Mouse (Mus musculus) forebrain, postnatal 0 days (tissue): Measurements from ENCODE around the gene Lima1. TPM values are rescaled to one million over a fixed set of nuclear protein-coding genes. Genes with fewer than 3 reads are reported as not detected.

Source experiments
- ATAC-seq: fragments of 200-750 bp; cut with Nextera tagmentation; 2 replicates; pipeline ENCODE4 v1.8.0; 2017; ENCODE audit warnings: mild to moderate bottlenecking, moderate library complexity
- DNase-seq: peaks from one replicate; pipeline ENCODE4 v3.0.0-alpha.2; 2015
- H3K27ac ChIP-seq: fragments of 300-500 bp; sonication (generic); 2 replicates; pipeline ENCODE4 v1.5.1; 2014; ENCODE audit warnings: low read depth, mild to moderate bottlenecking, antibody characterized with exemption, low read length, moderate library complexity, mixed read lengths
- H3K27me3 ChIP-seq: fragments of 300-500 bp; sonication (generic); 2 replicates; pipeline ENCODE4 v1.6.1; 2014; ENCODE audit warnings: mild to moderate bottlenecking, low read length, mixed read lengths; ENCODE audit not compliant: insufficient read depth
- H3K36me3 ChIP-seq: fragments of 300-500 bp; sonication (generic); 2 replicates; pipeline ENCODE4 v1.6.1; 2014; ENCODE audit warnings: mild to moderate bottlenecking, moderate library complexity; ENCODE audit not compliant: insufficient read depth
- H3K4me1 ChIP-seq: fragments of 300-500 bp; sonication (generic); 2 replicates; pipeline ENCODE4 v1.6.1; 2014; ENCODE audit warnings: antibody characterized with exemption; ENCODE audit not compliant: insufficient read depth
- H3K4me2 ChIP-seq: fragments of 300-500 bp; sonication (generic); 2 replicates; pipeline ENCODE4 v1.6.1; 2014; ENCODE audit warnings: low read depth, mild to moderate bottlenecking, moderate library complexity
- H3K4me3 ChIP-seq: fragments of 300-500 bp; sonication (generic); 2 replicates; pipeline ENCODE4 v1.5.1; 2014; ENCODE audit warnings: low read depth, low read length, mixed read lengths
- H3K9ac ChIP-seq: fragments of 300-500 bp; sonication (generic); 2 replicates; pipeline ENCODE4 v1.6.1; 2014; ENCODE audit warnings: mild to moderate bottlenecking
- H3K9me3 ChIP-seq: fragments of 300-500 bp; sonication (generic); 2 replicates; pipeline ENCODE4 v1.6.1; 2016; ENCODE audit warnings: low read length
- CTCF ChIP-seq: sonication (generic); IDR thresholded peaks from 2 replicates; pipeline ENCODE4 v1.5.1; 2016; ENCODE audit warnings: antibody characterized with exemption, control low read depth, low read depth
- WGBS: fragments of 180-500 bp; shearing (Covaris S2); extraction: QIAGEN DNeasy Blood & Tissue Kit; methylation state at CpG from one replicate; pipeline ENCODE4 v1.1.7; 2014; 5-methylcytosine and 5-hydroxymethylcytosine counted together
- polyA plus RNA-seq: library from polyadenylated mRNA; unstranded; fragments of >200 nt; fragmentation: Nextera tagmentation; extraction: Ambion mirVana; gene quantifications from 2 replicates; pipeline ENCODE4 v1.2.1, GENCODE M21; 2015
- total RNA-seq: library from RNA; depleted of rRNA; stranded (reverse); fragments of >200 nt; gene quantifications from 2 replicates; pipeline ENCODE4 v1.2.3, GENCODE M21; 2014

The Lima1 gene
- total and polyA plus RNA-seq, 2 experiments from 2014 or later, result 9.7 to 11.8 TPM

GRCm38 (mm10) chr15:99837561-99837960 lies 37.7 kb downstream of the Lima1 start:
- H3K4me1 ChIP-seq, result no peaks in the 10 kb centered on the region
- no peak overlapping the region for H3K4me3 ChIP-seq
- WGBS, result 82% methylated on average over 7 of the region's 7 CpGs
- H3K36me3 ChIP-seq, result 0 out of 2 replicates have a peak, but pooled peaks cover 7% of the 10 kb centered on the region
- H3K27ac ChIP-seq, result no peak overlapping the region
- ATAC-seq, result no peak
- no peak overlapping the region for H3K4me2 ChIP-seq
- H3K9me3 ChIP-seq, result no peaks in the 10 kb centered on the region
- H3K27me3 ChIP-seq, result no peaks in the 10 kb centered on the region
- DNase-seq, result no peak
- no peak overlapping the region for H3K9ac ChIP-seq
- TF ChIP-seq CTCF, result no peak

- no peaks in the 10 kb centered on the region for H3K4me1 ChIP-seq
- H3K27ac ChIP-seq, result no peak overlapping the region
- no peak overlapping the region for H3K9ac ChIP-seq
- 70% methylated on average over 9 of the region's 9 CpGs for WGBS
- H3K36me3 ChIP-seq, result no peaks in the 10 kb centered on the region
- DNase-seq (no peak), ATAC-seq (no peak)
- no peak overlapping the region for H3K4me3 ChIP-seq
- H3K9me3 ChIP-seq, result no peaks in the 10 kb centered on the region
- H3K27me3 ChIP-seq, result no peaks in the 10 kb centered on the region
- TF ChIP-seq CTCF, result no peak
- H3K4me2 ChIP-seq, result no peak overlapping the region
Measured at GRCm38 (mm10) chr15:99835191-99835590, 40.1 kb downstream of the Lima1 start.

GRCm38 (mm10) chr15:99834681-99835080 lies 40.6 kb downstream of the Lima1 start:
- no peak overlapping the region for H3K4me2 ChIP-seq
- H3K4me1 ChIP-seq, result no peaks in the 10 kb centered on the region
- WGBS, result 93% methylated on average over 3 of the region's 3 CpGs
- H3K9ac ChIP-seq, result no peak overlapping the region
- no peaks in the 10 kb centered on the region for H3K9me3 ChIP-seq
- H3K36me3 ChIP-seq, result no peaks in the 10 kb centered on the region
- no peak for TF ChIP-seq CTCF
- ATAC-seq (no peak), DNase-seq (no peak)
- H3K27ac ChIP-seq, result no peak overlapping the region
- H3K27me3 ChIP-seq, result no peaks in the 10 kb centered on the region
- H3K4me3 ChIP-seq, result no peak overlapping the region

GRCm38 (mm10) chr15:99833648-99834454 lies 41.4 kb downstream of the Lima1 start:
- ATAC-seq (no peak), DNase-seq (no peak)
- H3K9ac ChIP-seq, result no peak overlapping the region
- no peak overlapping the region for H3K4me3 ChIP-seq
- H3K27ac ChIP-seq, result no peak overlapping the region
- H3K4me2 ChIP-seq, result no peak overlapping the region
- WGBS, result 85% methylated on average over 5 of the region's 5 CpGs
- no peaks in the 10 kb centered on the region for H3K4me1 ChIP-seq
- no peaks in the 10 kb centered on the region for H3K36me3 ChIP-seq
- no peaks in the 10 kb centered on the region for H3K27me3 ChIP-seq
- H3K9me3 ChIP-seq, result no peaks in the 10 kb centered on the region
- no peak for TF ChIP-seq CTCF

GRCm38 (mm10) chr15:99831535-99831934 lies 43.7 kb downstream of the Lima1 start:
- WGBS, result 69% methylated on average over 5 of the region's 5 CpGs
- no peak overlapping the region for H3K4me3 ChIP-seq
- no peak overlapping the region for H3K27ac ChIP-seq
- no peaks in the 10 kb centered on the region for H3K36me3 ChIP-seq
- no peak for ATAC-seq
- no peak overlapping the region for H3K9ac ChIP-seq
- H3K4me2 ChIP-seq, result no peak overlapping the region
- no peaks in the 10 kb centered on the region for H3K27me3 ChIP-seq
- no peaks in the 10 kb centered on the region for H3K4me1 ChIP-seq
- no peak for TF ChIP-seq CTCF
- H3K9me3 ChIP-seq, result no peaks in the 10 kb centered on the region
- DNase-seq, result no peak

GRCm38 (mm10) chr15:99828061-99828460 lies 47.2 kb downstream of the Lima1 start:
- no peak overlapping the region for H3K9ac ChIP-seq
- no peaks in the 10 kb centered on the region for H3K4me1 ChIP-seq
- no peaks in the 10 kb centered on the region for H3K27me3 ChIP-seq
- no peak overlapping the region for H3K4me3 ChIP-seq
- ATAC-seq (no peak), DNase-seq (no peak)
- WGBS, result 79% methylated on average over 2 of the region's 2 CpGs
- H3K36me3 ChIP-seq, result no peaks in the 10 kb centered on the region
- no peak for TF ChIP-seq CTCF
- no peak overlapping the region for H3K27ac ChIP-seq
- H3K9me3 ChIP-seq, result no peaks in the 10 kb centered on the region
- no peak overlapping the region for H3K4me2 ChIP-seq

- no peak overlapping the region for H3K9ac ChIP-seq
- WGBS, result 31% methylated on average over 8 of the region's 8 CpGs
Measured at GRCm38 (mm10) chr15:99826210-99826888, 48.9 kb downstream of the Lima1 start.

More at GRCm38 (mm10) chr15:99826210-99826888, 48.9 kb downstream of the Lima1 start:
- H3K9me3 ChIP-seq, result no peaks in the 10 kb centered on the region
- no peak for TF ChIP-seq CTCF
- ATAC-seq, result peak; percentile 73
- H3K4me3 ChIP-seq, result no peak overlapping the region
- H3K27ac ChIP-seq, result peak overlapping the region; percentile 45; the same call in 1 of the 2 replicates
- no peaks in the 10 kb centered on the region for H3K36me3 ChIP-seq
- no peaks in the 10 kb centered on the region for H3K27me3 ChIP-seq
- H3K4me2 ChIP-seq, result no peak overlapping the region
- peak; percentile 46 for DNase-seq
- H3K4me1 ChIP-seq, result no peaks in the 10 kb centered on the region
